Mouse (Mus musculus) liver, postnatal 0 days (tissue): Measurements from ENCODE around the gene Kif26b.

ENCODE experiments used
- CTCF ChIP-seq: sonication (generic); IDR thresholded peaks from 2 replicates; pipeline ENCODE4 v1.5.1; 2016; ENCODE audit warnings: antibody characterized with exemption, low read depth
- EP300 ChIP-seq: IDR thresholded peaks from 2 replicates; pipeline ENCODE4 v1.6.1; 2016; ENCODE audit warnings: antibody characterized with exemption, low read depth, mild to moderate bottlenecking

GRCm38 (mm10) chr1:178929531-178929930 lies 400.6 kb downstream of the Kif26b start:
- no peak for TF ChIP-seq CTCF
- TF ChIP-seq EP300, result no peak
